Mouse (Mus musculus): ENCODE data around the gene Krtap1-4.
"Not testable (repeated sequence)": the region's sequence is repeated elsewhere in the genome, so short reads cannot be mapped to it uniquely, and the experiment has no call there.

DNA sequence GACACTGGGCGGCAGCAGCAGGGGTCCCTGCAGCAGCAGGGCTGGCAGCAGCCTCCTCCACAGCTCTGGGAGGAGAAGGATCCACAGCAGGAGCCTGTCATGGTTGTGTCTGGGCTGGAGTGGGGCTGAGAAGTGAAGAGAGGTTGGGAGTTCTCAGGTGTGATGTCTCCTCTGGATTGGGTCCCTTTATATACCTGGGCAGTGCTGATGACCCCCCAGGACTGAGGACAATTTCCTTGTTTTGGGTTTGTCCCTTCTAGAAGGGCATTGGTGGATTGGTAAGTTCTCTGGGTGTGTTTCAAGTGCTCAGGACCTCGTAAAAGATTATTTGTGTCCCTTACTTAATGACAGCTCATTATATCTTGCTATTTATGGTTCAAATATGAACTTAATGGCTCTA is 26.6 kb upstream of the Krtap1-4 start, which contains the start of gene Gm11937:
- TF ChIP-seq HCFC1 (IDR thresholded peaks at IDR 0.05; ENCODE audit: low read depth, low read length); CTCF (conservative IDR thresholded peaks at IDR 0.05 in 1 of 2, IDR thresholded peaks at IDR 0.05 in 1 of 2; ENCODE audit: low read depth in 2 of 2, low read length in 2 of 2); E2F4 (IDR thresholded peaks at IDR 0.05; ENCODE audit: insufficient replicate concordance, low read depth, low read length); USF1 (IDR thresholded peaks at IDR 0.05; ENCODE audit: low read depth, low read length); TCF12 (IDR thresholded peaks at IDR 0.05; ENCODE audit: low read depth, low read length); MAZ (IDR thresholded peaks at IDR 0.05; ENCODE audit: low read depth, low read length); POLR2A (IDR thresholded peaks at IDR 0.05; ENCODE audit: low read depth, low read length); SMC3 (IDR thresholded peaks at IDR 0.05; ENCODE audit: low read depth, low read length); BHLHE40 (IDR thresholded peaks at IDR 0.05; ENCODE audit: low read depth, low read length); EP300 (IDR thresholded peaks at IDR 0.05; ENCODE audit: low read length): not testable (repeated sequence)

Measured in CH12.LX (cell line).